Mouse (Mus musculus) bone marrow, adult 2 months (tissue): Measurements from ENCODE around the gene Lrfn3.

Experiments used
- CTCF ChIP-seq: fragments of 200-500 bp; IDR thresholded peaks from 2 replicates; pipeline ENCODE4 v1.5.1; 2011; ENCODE audit warnings: low read length, control low read depth; ENCODE audit not compliant: control insufficient read depth, insufficient read depth
- POLR2A ChIP-seq: fragments of 200-500 bp; IDR thresholded peaks from 2 replicates; pipeline ENCODE4 v1.6.1; 2011; ENCODE audit warnings: low read depth, mild to moderate bottlenecking, control low read depth, low read length, borderline replicate concordance; ENCODE audit not compliant: control insufficient read depth

GRCm38 (mm10) chr7:30309395-30310129, 53.0 kb downstream of the Lrfn3 start:
- TF ChIP-seq POLR2A (no peak), CTCF (no peak)
